Mouse (Mus musculus): ENCODE measurements at regions not wholly inside any gene's neighbourhood (a gene's known extent, or its start where the extent isn't known, plus 50 kb on each side); places are given as distances from the start of the nearest gene placed in this dataset.

GRCm38 (mm10) chr8:76618721-76619120 lies 280.5 kb upstream of the Nr3c2 start:
- Histone ChIP-seq H3K36me3 (ENCODE audit: insufficient read depth, low read length) (no peaks in the 10 kb centered on the region), H3K27ac (ENCODE audit: low read length) (no peak overlapping the region), H3K9ac (replicated peaks; ENCODE audit: low read depth) (no peak overlapping the region), H3K4me3 (ENCODE audit: low read depth, low read length) (no peak overlapping the region), H3K4me1 (ENCODE audit: insufficient read depth, low read depth, low read length) (no peaks in the 10 kb centered on the region), H3K9me3 (ENCODE audit: low read length) (no peaks in the 10 kb centered on the region), H3K27me3 (replicated peaks; ENCODE audit: insufficient read depth, low read length) (no peaks in the 10 kb centered on the region), H3K4me2 (replicated peaks; ENCODE audit: low read depth, low read length) (no peak overlapping the region)
- DNase-seq (ENCODE audit: low spot score), result no peak
- TF ChIP-seq CTCF (IDR thresholded peaks at IDR 0.05) (no peak), EP300 (IDR thresholded peaks at IDR 0.05) (no peak)
- no peak for ATAC-seq
- 58% methylated on average over 2 of the region's 2 CpGs for WGBS

GRCm38 (mm10) chr8:76620853-76621252 lies 278.4 kb upstream of the Nr3c2 start:
- Histone ChIP-seq H3K9ac (replicated peaks; ENCODE audit: low read depth) (no peak overlapping the region), H3K4me2 (replicated peaks; ENCODE audit: low read depth, low read length) (no peak overlapping the region), H3K27ac (ENCODE audit: low read length) (no peak overlapping the region), H3K4me1 (ENCODE audit: insufficient read depth, low read depth, low read length) (no peaks in the 10 kb centered on the region), H3K9me3 (ENCODE audit: low read length) (no peaks in the 10 kb centered on the region), H3K4me3 (ENCODE audit: low read depth, low read length) (no peak overlapping the region), H3K36me3 (ENCODE audit: insufficient read depth, low read length) (no peaks in the 10 kb centered on the region), H3K27me3 (replicated peaks; ENCODE audit: insufficient read depth, low read length) (no peaks in the 10 kb centered on the region)
- ATAC-seq, result no peak
- WGBS, result 66% methylated on average over 3 of the region's 3 CpGs
- TF ChIP-seq CTCF (IDR thresholded peaks at IDR 0.05) (no peak), EP300 (IDR thresholded peaks at IDR 0.05) (no peak)
- no peak for DNase-seq (ENCODE audit: low spot score)

GRCm38 (mm10) chr8:76633086-76633485 lies 266.2 kb upstream of the Nr3c2 start:
- TF ChIP-seq CTCF (IDR thresholded peaks at IDR 0.05), result no peak
- TF ChIP-seq EP300 (IDR thresholded peaks at IDR 0.05), result no peak
- no peak for ATAC-seq
- H3K4me3 ChIP-seq (ENCODE audit: low read depth, low read length), result no peak overlapping the region
- DNase-seq (ENCODE audit: low spot score), result no peak
- H3K9me3 ChIP-seq (ENCODE audit: low read length), result no peaks in the 10 kb centered on the region
- H3K4me2 ChIP-seq (replicated peaks; ENCODE audit: low read depth, low read length), result no peak overlapping the region
- no peaks in the 10 kb centered on the region for H3K27me3 ChIP-seq (replicated peaks; ENCODE audit: insufficient read depth, low read length)
- H3K36me3 ChIP-seq (ENCODE audit: insufficient read depth, low read length), result no peaks in the 10 kb centered on the region
- H3K9ac ChIP-seq (replicated peaks; ENCODE audit: low read depth), result no peak overlapping the region
- H3K27ac ChIP-seq (ENCODE audit: low read length), result no peak overlapping the region
- no peaks in the 10 kb centered on the region for H3K4me1 ChIP-seq (ENCODE audit: insufficient read depth, low read depth, low read length)
- whole genome bisulfite sequencing, result 41% methylated on average over 1 of the region's 1 CpGs
